Mouse (Mus musculus) hindbrain, embryonic 15.5 days (tissue): ENCODE measurements around the gene Usp10. TPM values are rescaled to one million over a fixed set of nuclear protein-coding genes. Genes with fewer than 3 reads are reported as not detected.
A peak's percentile ranks its signal among the peaks of the same experiment; 100 is the strongest.

Experiments used
- ATAC-seq: fragments of 200-750 bp; cut with Nextera tagmentation; 2 replicates; pipeline ENCODE4 v1.8.0; 2017; ENCODE audit warnings: low read depth, moderate number of reproducible peaks, moderate TSS enrichment; ENCODE audit not compliant: low FRiP score
- H3K27ac ChIP-seq: fragments of 300-500 bp; sonication (generic); replicated peaks from 2 replicates; pipeline ENCODE4 v1.5.1; 2015; ENCODE audit warnings: mild to moderate bottlenecking, inconsistent platforms
- H3K27me3 ChIP-seq: fragments of 300-500 bp; sonication (generic); 2 replicates; pipeline ENCODE4 v1.6.1; 2015; ENCODE audit warnings: control low read depth, inconsistent platforms
- H3K36me3 ChIP-seq: fragments of 300-500 bp; sonication (generic); 2 replicates; pipeline ENCODE4 v1.6.1; 2015; ENCODE audit warnings: control low read depth, inconsistent platforms
- H3K4me1 ChIP-seq: fragments of 300-500 bp; sonication (generic); replicated peaks from 2 replicates; pipeline ENCODE4 v1.6.1; 2015; ENCODE audit warnings: control low read depth, inconsistent platforms
- H3K4me2 ChIP-seq: fragments of 300-500 bp; sonication (generic); 2 replicates; pipeline ENCODE4 v1.6.1; 2015; ENCODE audit warnings: moderate library complexity, mild to moderate bottlenecking, inconsistent platforms
- H3K4me3 ChIP-seq: fragments of 300-500 bp; sonication (generic); 2 replicates; pipeline ENCODE4 v1.5.1; 2015; ENCODE audit warnings: mild to moderate bottlenecking, inconsistent platforms
- H3K9ac ChIP-seq: fragments of 300-500 bp; sonication (generic); 2 replicates; pipeline ENCODE4 v1.6.1; 2015; ENCODE audit warnings: inconsistent platforms
- H3K9me3 ChIP-seq: fragments of 300-500 bp; sonication (generic); 2 replicates; pipeline ENCODE4 v1.6.1; 2016; ENCODE audit warnings: control low read depth, inconsistent platforms
- WGBS: fragments of 180-500 bp; shearing (Covaris S2); methylation state at CpG from one replicate; pipeline ENCODE4 v1.1.7; 2015; 5-methylcytosine and 5-hydroxymethylcytosine counted together
- polyA plus RNA-seq: library from polyadenylated mRNA; unstranded; fragments of >200 nt; fragmentation: Nextera tagmentation; extraction: Ambion mirVana; gene quantifications from 2 replicates; pipeline ENCODE4 v1.2.1, GENCODE M21; 2015

Usp10 gene
- polyA plus RNA-seq, 1 experiment from 2014 or later = 135 TPM

DNA sequence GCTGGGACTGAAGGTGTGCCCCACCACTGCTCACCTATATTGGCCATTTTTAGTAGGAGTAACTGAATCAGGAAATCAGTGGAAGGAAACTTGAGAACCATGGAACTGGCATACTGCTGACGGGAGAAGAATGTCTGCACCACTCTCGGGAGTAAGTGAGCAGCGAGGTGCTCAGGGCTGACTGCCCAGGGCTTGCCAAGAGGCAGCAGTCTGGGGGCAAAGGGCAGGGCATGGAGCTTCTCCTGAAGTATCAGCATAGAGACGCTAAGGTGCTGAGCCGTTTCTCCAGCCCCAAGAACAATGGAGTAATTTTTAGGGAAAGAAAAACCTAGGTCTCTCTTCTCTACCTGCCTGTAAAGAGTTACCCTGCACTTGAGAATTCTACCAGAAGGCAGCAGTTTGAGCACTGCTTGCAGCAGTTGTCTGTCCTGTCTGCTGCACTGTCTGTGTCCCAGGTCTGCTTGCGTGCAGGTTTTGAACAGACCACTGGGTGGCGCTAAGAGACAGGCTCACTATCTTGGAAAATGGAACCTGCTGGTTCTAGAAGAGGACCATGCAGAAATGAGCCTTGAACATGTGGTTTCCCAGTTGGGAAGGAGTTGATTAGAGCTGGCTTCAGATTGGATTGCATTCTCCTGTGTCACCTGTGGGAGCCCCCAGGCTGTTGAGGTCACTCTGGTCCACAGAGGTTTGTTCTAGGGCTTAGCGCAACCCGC lies 34.1 kb downstream of the Usp10 start:
- ATAC-seq = peak; percentile 47; the same call in 1 of the 2 replicates
- no peak overlapping the region for H3K4me2 ChIP-seq
- peaks cover 27% of the 10 kb centered on the region for H3K36me3 ChIP-seq
- peaks cover 8% of the 10 kb centered on the region for H3K4me1 ChIP-seq
- H3K27me3 ChIP-seq = no peaks in the 10 kb centered on the region
- H3K9ac ChIP-seq = no peak overlapping the region
- no peak overlapping the region for H3K4me3 ChIP-seq
- H3K27ac ChIP-seq = no peak overlapping the region
- no peaks in the 10 kb centered on the region for H3K9me3 ChIP-seq
- whole genome bisulfite sequencing = 63% methylated on average over 9 of the region's 9 CpGs

DNA sequence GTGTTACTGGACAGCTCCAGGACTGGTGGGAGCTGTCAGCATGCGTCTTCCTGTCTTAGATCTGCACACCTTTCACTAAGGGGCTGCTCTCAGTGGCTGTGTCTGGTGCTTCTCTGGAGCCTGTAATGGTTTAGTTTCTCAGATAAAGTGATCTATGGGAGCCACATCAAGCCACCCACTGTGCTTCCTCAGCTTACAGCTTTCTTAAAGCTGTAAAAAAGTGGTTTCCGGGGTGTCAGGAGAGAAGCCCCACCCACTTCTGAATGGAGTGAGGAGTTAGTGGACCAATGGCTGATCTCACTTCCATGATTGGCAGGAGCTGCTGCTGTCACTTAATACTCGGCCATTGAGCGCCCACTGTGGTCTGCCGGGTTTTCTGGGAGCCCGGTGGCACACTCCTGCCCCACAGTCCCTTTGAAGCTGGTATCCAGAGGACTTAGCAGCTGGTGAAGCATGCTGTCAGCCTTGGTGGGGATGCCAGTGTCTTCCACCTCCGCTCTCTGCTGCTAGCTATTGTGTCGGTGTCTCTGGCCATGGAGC lies 36.2 kb downstream of the Usp10 start:
- Histone ChIP-seq H3K9me3 (no peaks in the 10 kb centered on the region), H3K27me3 (no peaks in the 10 kb centered on the region), H3K4me3 (no peak overlapping the region), H3K9ac (no peak overlapping the region), H3K27ac (no peak overlapping the region), H3K36me3 (peaks cover 36% of the 10 kb centered on the region), H3K4me1 (peaks cover 8% of the 10 kb centered on the region), H3K4me2 (no peak overlapping the region)
- WGBS = 78% methylated on average over 8 of the region's 8 CpGs
- ATAC-seq = no peak

DNA sequence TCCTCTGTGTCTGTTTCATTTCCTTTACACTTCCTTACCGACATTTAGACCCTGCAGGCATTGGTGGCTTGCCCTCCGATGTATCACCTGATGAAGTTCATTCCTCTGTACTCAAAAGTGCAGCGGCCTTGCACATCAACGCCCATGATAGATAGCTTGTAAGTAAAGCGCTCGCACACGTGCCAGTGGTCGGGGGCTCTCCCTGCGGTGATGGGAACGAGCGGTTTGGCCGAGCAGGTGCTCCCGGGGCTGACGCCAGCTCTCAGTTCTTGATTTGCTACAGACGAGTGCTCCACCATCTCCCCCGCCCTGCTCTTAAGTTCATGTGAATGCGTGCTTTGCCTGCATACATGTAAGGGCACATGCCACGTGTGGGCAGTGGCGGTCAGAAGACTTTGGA lies 37.5 kb downstream of the Usp10 start:
- no peaks in the 10 kb centered on the region for H3K27me3 ChIP-seq
- H3K4me3 ChIP-seq = no peak overlapping the region
- no peak for ATAC-seq
- H3K9me3 ChIP-seq = no peaks in the 10 kb centered on the region
- H3K9ac ChIP-seq = no peak overlapping the region
- 80% methylated on average over 19 of the region's 19 CpGs for WGBS
- no peak overlapping the region for H3K4me2 ChIP-seq
- H3K36me3 ChIP-seq = peaks cover 35% of the 10 kb centered on the region
- no peak overlapping the region for H3K27ac ChIP-seq
- peaks cover 8% of the 10 kb centered on the region for H3K4me1 ChIP-seq

DNA sequence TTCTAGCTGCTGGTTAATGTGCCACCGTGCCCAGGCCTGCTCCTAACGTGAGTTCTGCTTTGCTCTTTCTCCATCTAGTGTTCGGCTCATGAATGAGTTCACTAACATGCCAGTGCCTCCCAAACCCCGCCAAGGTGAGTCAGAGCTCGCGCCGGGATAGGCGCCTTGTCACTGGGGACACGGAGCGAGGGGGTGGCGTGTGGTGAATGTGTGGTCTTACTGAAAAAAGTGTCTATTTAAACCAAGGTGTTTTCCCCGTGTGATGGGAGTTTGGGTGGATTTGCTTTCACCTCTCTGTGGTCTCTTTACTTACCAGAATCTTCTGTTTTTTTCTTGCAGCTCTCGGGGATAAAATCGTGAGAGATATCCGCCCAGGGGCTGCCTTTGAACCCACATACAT lies 38.2 kb downstream of the Usp10 start:
- peaks cover 8% of the 10 kb centered on the region for H3K4me1 ChIP-seq
- 73% methylated on average over 15 of the region's 15 CpGs for WGBS
- no peak for ATAC-seq
- H3K4me2 ChIP-seq = no peak overlapping the region
- H3K9ac ChIP-seq = no peak overlapping the region
- no peak overlapping the region for H3K27ac ChIP-seq
- H3K4me3 ChIP-seq = no peak overlapping the region
- peaks cover 41% of the 10 kb centered on the region for H3K36me3 ChIP-seq
- H3K27me3 ChIP-seq = no peaks in the 10 kb centered on the region
- H3K9me3 ChIP-seq = no peaks in the 10 kb centered on the region

DNA sequence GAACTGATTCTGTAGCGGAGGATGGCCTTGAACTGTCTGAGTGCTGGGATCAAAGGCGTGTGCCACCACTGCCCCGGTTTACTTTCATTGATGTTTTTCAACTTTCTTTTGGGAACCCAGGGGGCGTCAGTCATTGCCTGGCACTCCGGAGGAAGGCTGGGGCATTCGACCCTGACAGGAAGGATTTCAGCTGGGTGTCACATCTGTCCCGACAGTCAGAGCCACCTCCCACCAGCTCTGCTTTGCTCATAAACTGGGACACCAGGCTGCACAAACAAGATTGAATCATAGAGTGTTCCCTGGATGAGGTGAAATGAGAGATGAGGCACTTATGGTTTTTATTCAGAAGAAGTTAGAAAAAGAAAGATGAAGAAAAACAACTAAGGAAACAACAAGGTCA lies 42.1 kb downstream of the Usp10 start:
- ATAC-seq = no peak
- Histone ChIP-seq H3K27ac (no peak overlapping the region), H3K9me3 (no peaks in the 10 kb centered on the region), H3K4me2 (no peak overlapping the region), H3K36me3 (peaks cover 72% of the 10 kb centered on the region), H3K27me3 (no peaks in the 10 kb centered on the region), H3K9ac (no peak overlapping the region), H3K4me1 (peaks cover 8% of the 10 kb centered on the region), H3K4me3 (no peak overlapping the region)
- 73% methylated on average over 7 of the region's 7 CpGs for WGBS

DNA sequence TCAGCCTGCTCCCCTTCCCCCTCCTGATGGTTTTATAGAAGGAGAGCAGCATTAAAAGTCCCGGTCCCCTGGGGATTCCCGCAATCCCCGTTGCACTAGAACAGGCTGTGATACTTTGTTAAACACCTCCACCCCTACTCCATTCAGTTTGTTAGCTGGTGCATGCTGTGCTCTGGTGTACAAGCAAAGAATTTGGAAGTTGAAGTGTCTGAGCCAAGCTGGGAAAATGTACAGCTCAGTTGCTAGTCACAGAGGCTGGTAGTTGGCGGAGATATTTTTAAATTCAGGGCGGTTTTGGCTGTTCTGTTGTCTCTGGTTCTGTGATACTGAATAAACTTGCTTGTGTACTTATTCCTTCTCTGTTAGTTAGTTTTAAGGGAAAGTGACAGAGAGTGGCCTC lies 42.6 kb downstream of the Usp10 start:
- ATAC-seq = no peak
- H3K9me3 ChIP-seq = no peaks in the 10 kb centered on the region
- WGBS = 69% methylated on average over 5 of the region's 5 CpGs
- H3K4me1 ChIP-seq = peaks cover 8% of the 10 kb centered on the region
- H3K27ac ChIP-seq = no peak overlapping the region
- no peak overlapping the region for H3K4me2 ChIP-seq
- H3K27me3 ChIP-seq = no peaks in the 10 kb centered on the region
- H3K9ac ChIP-seq = no peak overlapping the region
- H3K4me3 ChIP-seq = no peak overlapping the region
- peaks cover 76% of the 10 kb centered on the region for H3K36me3 ChIP-seq

DNA sequence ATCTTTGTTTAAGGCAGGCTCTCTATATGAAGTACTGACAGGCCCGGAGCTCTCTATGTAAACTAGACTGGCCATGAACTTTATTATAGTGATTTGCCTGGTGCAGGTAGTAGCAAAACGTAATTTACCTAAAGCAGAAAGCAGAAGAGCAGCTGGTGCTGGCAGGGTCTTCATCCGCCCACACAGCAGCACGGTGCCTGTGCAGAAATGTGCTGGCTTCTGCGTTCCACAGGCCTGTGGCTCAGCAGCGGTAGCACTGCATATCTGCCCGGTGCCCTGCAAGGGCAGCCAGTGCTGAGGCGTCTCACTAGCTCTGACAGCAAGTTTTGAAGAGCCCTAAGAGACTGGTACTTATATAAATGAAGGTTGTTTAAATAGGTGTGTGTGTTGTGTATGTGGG lies 45.2 kb downstream of the Usp10 start:
- peaks cover 76% of the 10 kb centered on the region for H3K36me3 ChIP-seq
- H3K9me3 ChIP-seq = no peaks in the 10 kb centered on the region
- H3K27me3 ChIP-seq = no peaks in the 10 kb centered on the region
- ATAC-seq = no peak
- 96% methylated on average over 8 of the region's 8 CpGs for WGBS
- H3K27ac ChIP-seq = no peak overlapping the region
- peaks cover 1% of the 10 kb centered on the region; the same call in 1 of the 2 replicates for H3K4me1 ChIP-seq
- H3K4me3 ChIP-seq = no peak overlapping the region
- H3K4me2 ChIP-seq = no peak overlapping the region
- H3K9ac ChIP-seq = no peak overlapping the region

DNA sequence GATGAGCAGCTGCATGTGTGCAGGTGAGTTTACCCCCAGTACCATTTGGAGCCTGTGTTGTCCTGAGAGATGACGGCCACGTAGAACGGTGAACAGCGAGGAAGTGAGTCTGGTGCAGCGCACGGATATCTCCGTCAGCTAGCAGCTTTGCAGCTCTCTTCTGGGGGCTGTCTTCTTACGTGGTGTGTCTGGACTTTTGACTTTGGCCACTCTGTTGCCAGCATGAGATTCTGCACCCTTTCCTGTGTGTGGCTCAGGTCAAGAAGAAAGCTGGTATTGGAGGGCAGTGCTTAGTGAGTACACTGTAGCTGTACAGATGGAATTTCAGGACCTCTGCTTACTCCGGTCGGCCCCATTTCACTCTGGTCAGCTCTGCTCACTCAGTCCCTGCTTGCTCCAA lies 47.9 kb downstream of the Usp10 start:
- no peak for ATAC-seq
- Histone ChIP-seq H3K4me1 (peaks cover 8% of the 10 kb centered on the region; the same call in 1 of the 2 replicates), H3K9ac (no peak overlapping the region), H3K4me2 (no peak overlapping the region), H3K27me3 (no peaks in the 10 kb centered on the region), H3K27ac (no peak overlapping the region), H3K36me3 (peaks cover 51% of the 10 kb centered on the region), H3K9me3 (no peaks in the 10 kb centered on the region), H3K4me3 (no peak overlapping the region)
- WGBS = 92% methylated on average over 10 of the region's 10 CpGs

DNA sequence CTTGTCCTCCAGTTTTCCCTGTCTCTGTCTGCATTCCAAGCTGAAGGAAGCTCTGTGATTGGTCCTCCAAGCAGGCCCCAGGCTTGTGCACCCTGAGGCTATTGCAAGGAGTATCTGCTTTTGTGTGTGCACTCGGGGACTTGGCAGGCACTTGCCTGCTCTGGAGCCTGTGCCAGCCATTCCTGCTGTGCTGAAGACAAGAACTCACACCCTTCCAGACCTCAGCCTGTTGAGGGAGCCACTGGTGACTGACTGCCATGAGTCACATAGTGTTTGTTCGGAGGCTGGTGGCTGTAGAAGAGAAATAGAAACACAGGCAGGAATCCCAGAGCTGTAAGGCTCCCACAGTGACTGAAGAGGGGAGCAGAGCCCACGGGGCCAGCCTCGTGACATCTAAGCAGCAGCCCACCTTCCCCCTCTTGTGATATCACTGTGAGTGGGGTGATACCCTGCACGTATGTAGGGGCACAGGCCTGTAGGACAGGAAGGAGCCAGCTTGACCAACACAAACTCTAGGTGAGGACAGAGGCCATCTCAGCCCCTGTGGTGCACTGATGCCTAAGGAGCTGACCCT lies 50.5 kb downstream of the Usp10 start:
- peaks cover 26% of the 10 kb centered on the region for H3K36me3 ChIP-seq
- peak; percentile 62 for ATAC-seq
- no peaks in the 10 kb centered on the region for H3K9me3 ChIP-seq
- no peaks in the 10 kb centered on the region for H3K27me3 ChIP-seq
- no peak overlapping the region for H3K4me2 ChIP-seq
- 46% methylated on average over 5 of the region's 5 CpGs for WGBS
- H3K9ac ChIP-seq = no peak overlapping the region
- H3K27ac ChIP-seq = peak overlapping the region; percentile 48
- H3K4me3 ChIP-seq = no peak overlapping the region
- peaks cover 8% of the 10 kb centered on the region; the same call in 1 of the 2 replicates for H3K4me1 ChIP-seq

DNA sequence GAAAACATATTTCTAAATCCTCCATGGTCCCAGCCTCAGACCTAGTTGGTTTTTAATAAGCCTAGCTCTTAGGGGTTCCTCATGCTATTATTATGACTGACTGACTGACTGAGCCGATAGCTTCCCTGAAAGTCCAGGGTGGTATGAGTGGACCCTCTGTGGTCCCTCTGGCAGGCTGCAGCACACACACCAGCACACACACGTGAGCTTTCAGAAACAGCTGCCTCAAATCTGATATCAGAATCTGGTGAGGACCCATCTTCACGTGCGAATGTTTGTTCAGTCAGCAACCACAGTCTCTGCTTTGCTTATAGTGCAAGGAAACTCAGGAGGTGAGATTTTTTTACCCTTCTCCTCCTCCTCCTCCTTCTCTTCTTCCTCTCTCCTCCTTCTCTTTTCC lies 54.7 kb downstream of the Usp10 start:
- 81% methylated on average over 4 of the region's 4 CpGs for WGBS
- no peak overlapping the region for H3K9ac ChIP-seq
- ATAC-seq = no peak
- H3K36me3 ChIP-seq = no peaks in the 10 kb centered on the region
- H3K4me2 ChIP-seq = no peak overlapping the region
- H3K4me3 ChIP-seq = no peak overlapping the region
- H3K4me1 ChIP-seq = peaks cover 8% of the 10 kb centered on the region; the same call in 1 of the 2 replicates
- no peaks in the 10 kb centered on the region for H3K27me3 ChIP-seq
- H3K27ac ChIP-seq = no peak overlapping the region
- no peaks in the 10 kb centered on the region for H3K9me3 ChIP-seq

DNA sequence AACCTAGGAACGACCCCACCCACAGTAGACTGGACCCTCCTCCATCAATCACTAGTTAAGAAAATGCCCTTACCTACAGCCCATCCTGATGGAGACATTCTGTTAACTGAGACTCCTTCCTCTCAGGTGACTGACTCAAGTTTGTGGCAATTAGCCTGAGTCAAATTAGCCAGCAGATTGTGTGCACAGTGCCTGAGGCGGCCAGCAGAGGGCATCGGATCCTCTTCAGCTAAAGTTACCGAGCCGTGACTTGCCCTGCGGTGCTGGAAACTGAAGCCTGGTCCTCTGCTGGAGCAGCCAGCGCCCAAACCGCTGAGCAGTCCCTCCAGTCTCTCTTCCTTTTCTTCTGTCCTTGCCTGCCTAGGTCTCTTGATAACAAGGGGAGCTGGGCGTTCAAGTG lies 57.3 kb downstream of the Usp10 start:
- H3K4me2 ChIP-seq = no peak overlapping the region
- no peaks in the 10 kb centered on the region for H3K9me3 ChIP-seq
- H3K9ac ChIP-seq = no peak overlapping the region
- no peaks in the 10 kb centered on the region for H3K4me1 ChIP-seq
- WGBS = 90% methylated on average over 9 of the region's 9 CpGs
- ATAC-seq = no peak
- no peak overlapping the region for H3K27ac ChIP-seq
- H3K27me3 ChIP-seq = no peaks in the 10 kb centered on the region
- H3K36me3 ChIP-seq = no peaks in the 10 kb centered on the region
- no peak overlapping the region for H3K4me3 ChIP-seq

DNA sequence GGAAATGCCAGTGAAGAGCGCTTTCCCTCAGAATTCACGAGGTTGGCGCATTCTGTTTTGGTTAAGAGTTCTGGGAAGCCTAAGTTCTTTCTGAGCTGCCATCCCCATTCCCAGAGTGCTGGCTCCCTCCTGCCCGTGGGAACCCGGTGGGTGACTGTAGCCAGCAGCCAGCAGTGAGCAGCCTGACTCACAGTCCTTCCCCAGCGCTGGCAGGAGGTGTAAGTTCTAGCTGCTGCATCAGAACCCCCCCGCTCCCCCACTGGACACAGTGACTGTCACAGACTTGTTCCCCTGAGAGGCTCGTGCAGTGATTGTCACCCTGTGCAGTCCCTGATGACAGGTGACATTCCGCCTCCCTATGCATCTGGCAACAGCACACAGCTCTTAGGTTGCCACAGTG lies 60.0 kb downstream of the Usp10 start:
- Histone ChIP-seq H3K4me1 (no peaks in the 10 kb centered on the region), H3K27me3 (no peaks in the 10 kb centered on the region), H3K9ac (no peak overlapping the region), H3K27ac (no peak overlapping the region), H3K4me2 (no peak overlapping the region), H3K4me3 (no peak overlapping the region), H3K36me3 (no peaks in the 10 kb centered on the region), H3K9me3 (no peaks in the 10 kb centered on the region)
- 70% methylated on average over 9 of the region's 9 CpGs for WGBS
- ATAC-seq = no peak
